Mouse (Mus musculus): ENCODE measurements at regions not wholly inside any gene's neighbourhood (a gene's known extent, or its start where the extent isn't known, plus 50 kb on each side); places are given as distances from the start of the nearest gene placed in this dataset.

GRCm38 (mm10) chr10:56453578-56454069 lies 76.5 kb downstream of the Gja1 start:
- no peaks in the 10 kb centered on the region for H3K9me3 ChIP-seq (ENCODE audit: control insufficient read depth, low read length)
- TF ChIP-seq CTCF (IDR thresholded peaks at IDR 0.05; ENCODE audit: low read depth) (no peak), EP300 (optimal IDR thresholded peaks at IDR 0.05) (no peak)
- H3K27me3 ChIP-seq (ENCODE audit: control insufficient read depth, insufficient read depth, low read length): no peaks in the 10 kb centered on the region
- no peaks in the 10 kb centered on the region for H3K4me1 ChIP-seq (replicated peaks; ENCODE audit: control insufficient read depth, insufficient read depth)
- ATAC-seq (ENCODE audit: low FRiP score, low TSS enrichment): peak; percentile 42
- H3K27ac ChIP-seq (replicated peaks): no peak overlapping the region
- no peaks in the 10 kb centered on the region for H3K36me3 ChIP-seq (ENCODE audit: control insufficient read depth, insufficient read depth, low read length)
- no peak overlapping the region for H3K4me2 ChIP-seq (replicated peaks; ENCODE audit: low read depth)
- DNase-seq (ENCODE audit: low spot score): peak; percentile 31
- WGBS: 83% methylated on average over 4 of the region's 4 CpGs
- no peak overlapping the region for H3K9ac ChIP-seq (ENCODE audit: low read length)
- H3K4me3 ChIP-seq (ENCODE audit: low read depth, low read length): no peak overlapping the region

- Histone ChIP-seq H3K27ac (replicated peaks) (no peak overlapping the region), H3K36me3 (ENCODE audit: control insufficient read depth, insufficient read depth, low read length) (no peaks in the 10 kb centered on the region), H3K27me3 (ENCODE audit: control insufficient read depth, insufficient read depth, low read length) (no peaks in the 10 kb centered on the region), H3K4me1 (replicated peaks; ENCODE audit: control insufficient read depth, insufficient read depth) (no peaks in the 10 kb centered on the region), H3K9me3 (ENCODE audit: control insufficient read depth, low read length) (no peaks in the 10 kb centered on the region), H3K4me2 (replicated peaks; ENCODE audit: low read depth) (no peak overlapping the region), H3K9ac (ENCODE audit: low read length) (no peak overlapping the region), H3K4me3 (ENCODE audit: low read depth, low read length) (no peak overlapping the region)
- ATAC-seq (ENCODE audit: low FRiP score, low TSS enrichment): no peak
- DNase-seq (ENCODE audit: low spot score): no peak
- no peak for TF ChIP-seq CTCF (IDR thresholded peaks at IDR 0.05; ENCODE audit: low read depth)
- no peak for TF ChIP-seq EP300 (optimal IDR thresholded peaks at IDR 0.05)
- WGBS: 66% methylated on average over 2 of the region's 2 CpGs
Observed at GRCm38 (mm10) chr10:56455867-56456468, 78.8 kb downstream of the Gja1 start.

- H3K9ac ChIP-seq (ENCODE audit: low read length): no peak overlapping the region
- no peaks in the 10 kb centered on the region for H3K36me3 ChIP-seq (ENCODE audit: control insufficient read depth, insufficient read depth, low read length)
- H3K9me3 ChIP-seq (ENCODE audit: control insufficient read depth, low read length): no peaks in the 10 kb centered on the region
- H3K27ac ChIP-seq (replicated peaks): no peak overlapping the region
- no peaks in the 10 kb centered on the region for H3K4me1 ChIP-seq (replicated peaks; ENCODE audit: control insufficient read depth, insufficient read depth)
- no peaks in the 10 kb centered on the region for H3K27me3 ChIP-seq (ENCODE audit: control insufficient read depth, insufficient read depth, low read length)
- no peak for TF ChIP-seq CTCF (IDR thresholded peaks at IDR 0.05; ENCODE audit: low read depth)
- ATAC-seq (ENCODE audit: low FRiP score, low TSS enrichment): no peak
- H3K4me2 ChIP-seq (replicated peaks; ENCODE audit: low read depth): peak overlapping the region; percentile 21
- whole genome bisulfite sequencing: 23% methylated on average over 6 of the region's 6 CpGs
- no peak for DNase-seq (ENCODE audit: low spot score)
- H3K4me3 ChIP-seq (ENCODE audit: low read depth, low read length): no peak overlapping the region
Observed at GRCm38 (mm10) chr10:56468537-56468936, 91.4 kb downstream of the Gja1 start.

- no peaks in the 10 kb centered on the region for H3K27me3 ChIP-seq (ENCODE audit: control insufficient read depth, insufficient read depth, low read length)
- WGBS: 28% methylated on average over 15 of the region's 15 CpGs
- no peaks in the 10 kb centered on the region for H3K9me3 ChIP-seq (ENCODE audit: control insufficient read depth, low read length)
- H3K27ac ChIP-seq (replicated peaks): no peak overlapping the region
- no peaks in the 10 kb centered on the region for H3K36me3 ChIP-seq (ENCODE audit: control insufficient read depth, insufficient read depth, low read length)
- DNase-seq (ENCODE audit: low spot score) (no peak), ATAC-seq (ENCODE audit: low FRiP score, low TSS enrichment) (no peak)
- H3K4me1 ChIP-seq (replicated peaks; ENCODE audit: control insufficient read depth, insufficient read depth): no peaks in the 10 kb centered on the region
- peak overlapping the region; percentile 8; the same call in 1 of the 2 replicates for H3K4me3 ChIP-seq (ENCODE audit: low read depth, low read length)
- no peak overlapping the region for H3K9ac ChIP-seq (ENCODE audit: low read length)
- TF ChIP-seq CTCF (IDR thresholded peaks at IDR 0.05; ENCODE audit: low read depth) (no peak), EP300 (optimal IDR thresholded peaks at IDR 0.05) (no peak)
- H3K4me2 ChIP-seq (replicated peaks; ENCODE audit: low read depth): peak overlapping the region; percentile 21
Observed at GRCm38 (mm10) chr10:56468993-56469712, 92.0 kb downstream of the Gja1 start.

- no peak for DNase-seq (ENCODE audit: low spot score)
- H3K4me2 ChIP-seq (replicated peaks; ENCODE audit: low read depth): no peak overlapping the region
Observed at GRCm38 (mm10) chr10:56469895-56470294, 92.8 kb downstream of the Gja1 start.

GRCm38 (mm10) chr10:56474951-56475350 lies 97.8 kb downstream of the Gja1 start:
- Histone ChIP-seq H3K36me3 (ENCODE audit: control insufficient read depth, insufficient read depth, low read length) (no peaks in the 10 kb centered on the region), H3K9ac (ENCODE audit: low read length) (no peak overlapping the region), H3K4me1 (replicated peaks; ENCODE audit: control insufficient read depth, insufficient read depth) (no peaks in the 10 kb centered on the region), H3K9me3 (ENCODE audit: control insufficient read depth, low read length) (no peaks in the 10 kb centered on the region), H3K4me3 (ENCODE audit: low read depth, low read length) (no peak overlapping the region), H3K4me2 (replicated peaks; ENCODE audit: low read depth) (no peak overlapping the region), H3K27ac (replicated peaks) (no peak overlapping the region), H3K27me3 (ENCODE audit: control insufficient read depth, insufficient read depth, low read length) (no peaks in the 10 kb centered on the region)
- ATAC-seq (ENCODE audit: low FRiP score, low TSS enrichment) (no peak), DNase-seq (ENCODE audit: low spot score) (no peak)
- TF ChIP-seq EP300 (optimal IDR thresholded peaks at IDR 0.05) (no peak), CTCF (IDR thresholded peaks at IDR 0.05; ENCODE audit: low read depth) (no peak)
- 75% methylated on average over 6 of the region's 6 CpGs for WGBS

More at GRCm38 (mm10) chr10:56469895-56470294, 92.8 kb downstream of the Gja1 start:
- Histone ChIP-seq H3K4me3 (ENCODE audit: low read depth, low read length) (no peak overlapping the region), H3K27ac (replicated peaks) (no peak overlapping the region), H3K27me3 (ENCODE audit: control insufficient read depth, insufficient read depth, low read length) (no peaks in the 10 kb centered on the region), H3K9ac (ENCODE audit: low read length) (no peak overlapping the region), H3K4me1 (replicated peaks; ENCODE audit: control insufficient read depth, insufficient read depth) (no peaks in the 10 kb centered on the region), H3K9me3 (ENCODE audit: control insufficient read depth, low read length) (no peaks in the 10 kb centered on the region), H3K36me3 (ENCODE audit: control insufficient read depth, insufficient read depth, low read length) (no peaks in the 10 kb centered on the region)
- TF ChIP-seq EP300 (optimal IDR thresholded peaks at IDR 0.05): no peak
- no peak for TF ChIP-seq CTCF (IDR thresholded peaks at IDR 0.05; ENCODE audit: low read depth)
- 58% methylated on average over 3 of the region's 3 CpGs for WGBS
- no peak for ATAC-seq (ENCODE audit: low FRiP score, low TSS enrichment)
